Mouse (Mus musculus): ENCODE data around the gene Gm20388. TPM values are rescaled to one million over a fixed set of nuclear protein-coding genes. Genes with fewer than 3 reads are reported as not detected.
A peak's percentile ranks its signal among the peaks of the same experiment; 100 is the strongest.

The Gm20388 gene
- total RNA-seq, 2 experiments from 2014 or later, result 2.4 to 2.6 TPM

DNA sequence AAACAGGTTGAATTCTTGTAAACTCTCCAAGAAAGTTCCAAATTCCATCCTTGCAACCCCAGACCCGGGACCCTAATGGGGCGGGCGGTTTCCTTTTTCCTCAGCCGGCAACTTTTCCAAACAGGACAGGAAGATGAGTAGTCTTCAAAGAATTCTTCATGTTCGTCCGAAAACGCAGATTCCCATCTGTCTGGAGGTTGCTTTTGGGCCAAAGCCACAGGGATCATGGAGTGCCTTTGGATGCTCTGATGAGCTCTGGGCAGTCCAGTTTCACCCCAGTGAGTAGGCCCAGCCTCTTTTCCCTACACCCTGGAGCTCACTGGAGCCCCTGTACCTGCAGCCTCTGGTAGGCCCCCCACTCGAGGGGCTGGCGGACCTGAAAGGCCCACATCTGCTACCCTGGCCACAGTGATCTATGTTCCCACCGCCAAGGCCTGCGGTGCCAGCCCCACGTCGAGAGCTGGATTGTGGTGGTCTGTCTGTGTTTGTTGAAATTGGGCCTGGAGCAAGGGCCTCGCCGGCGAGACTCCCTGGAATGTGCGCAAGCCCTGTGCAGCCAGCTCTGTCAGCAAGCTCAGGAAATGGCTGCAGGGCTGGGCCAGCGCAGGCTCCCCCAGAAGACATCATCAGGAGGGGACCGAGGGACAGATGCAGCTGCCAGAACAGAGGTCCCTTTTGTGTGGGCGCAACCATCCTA lies 1567.4 kb downstream of the Gm20388 start:
- Histone ChIP-seq H3K4me3 (no peak overlapping the region), H3K27ac (no peak overlapping the region)
- TF ChIP-seq CTCF (IDR thresholded peaks at IDR 0.05), result no peak
- intact Hi-C loops (cut with DNase I), result no loop called here
- DNase-seq (ENCODE audit: extremely low spot score in 1 of 2, low spot score in 2 of 2), result no peak

DNA sequence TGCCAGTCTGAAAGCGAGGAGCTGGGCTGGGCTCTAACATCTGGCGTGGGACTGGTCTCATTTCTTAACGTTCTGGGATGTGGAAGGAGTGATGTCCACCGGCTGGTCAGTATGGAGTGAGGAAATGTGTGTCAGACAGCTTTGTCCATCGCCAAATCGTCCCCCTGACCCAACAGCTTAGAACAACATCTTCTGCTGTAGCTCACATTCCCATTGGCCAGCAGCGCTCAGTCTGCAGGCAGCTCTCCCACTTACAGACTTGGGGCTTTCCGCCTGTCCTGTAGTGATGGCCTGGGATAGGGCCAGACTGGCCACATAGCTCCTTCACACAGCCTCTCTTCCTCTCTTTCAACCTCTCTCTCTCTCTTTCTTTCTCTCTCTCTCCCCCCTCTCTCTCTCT lies 1568.5 kb downstream of the Gm20388 start:
- intact Hi-C loops (cut with DNase I), result no loop called here
- DNase-seq (ENCODE audit: extremely low spot score in 1 of 2, low spot score in 2 of 2), result no peak
- Histone ChIP-seq H3K27ac (no peak overlapping the region), H3K4me3 (no peak overlapping the region)
- no peak for TF ChIP-seq CTCF (IDR thresholded peaks at IDR 0.05)

DNA sequence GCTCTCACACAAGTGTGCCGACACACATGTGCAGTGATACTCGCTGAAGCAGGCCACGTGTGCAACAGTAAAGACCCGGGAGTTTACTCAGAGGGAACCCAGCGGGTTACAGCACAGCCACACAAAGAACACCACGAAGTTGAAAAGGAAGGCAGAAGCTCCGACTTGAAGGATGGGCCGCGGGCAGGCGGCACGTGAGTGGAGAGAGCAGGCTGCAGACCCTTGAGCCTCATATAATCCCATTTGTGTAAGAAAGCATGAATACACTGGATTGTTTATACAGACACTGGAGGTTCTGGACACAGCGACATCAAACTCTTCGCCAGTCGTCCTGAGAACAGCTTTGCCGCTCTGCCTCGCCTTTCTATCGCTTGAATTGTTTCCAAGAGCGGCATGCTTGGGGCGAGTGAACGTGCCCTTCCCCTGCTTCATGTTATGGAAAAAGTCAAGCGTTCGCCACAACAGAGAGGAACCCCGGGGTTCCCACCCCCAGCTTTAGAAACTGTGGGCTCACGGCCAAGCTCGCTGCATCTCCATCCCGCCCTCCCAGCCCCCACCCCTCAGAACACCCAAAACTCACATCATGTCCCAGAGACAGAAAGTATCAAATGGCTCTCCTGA lies 1569.9 kb downstream of the Gm20388 start:
- intact Hi-C loops (cut with DNase I), result no loop called here
- Histone ChIP-seq H3K4me3 (no peak overlapping the region), H3K27ac (no peak overlapping the region)
- no peak for DNase-seq (ENCODE audit: extremely low spot score in 1 of 2, low spot score in 2 of 2)
- no peak for TF ChIP-seq CTCF (IDR thresholded peaks at IDR 0.05)

DNA sequence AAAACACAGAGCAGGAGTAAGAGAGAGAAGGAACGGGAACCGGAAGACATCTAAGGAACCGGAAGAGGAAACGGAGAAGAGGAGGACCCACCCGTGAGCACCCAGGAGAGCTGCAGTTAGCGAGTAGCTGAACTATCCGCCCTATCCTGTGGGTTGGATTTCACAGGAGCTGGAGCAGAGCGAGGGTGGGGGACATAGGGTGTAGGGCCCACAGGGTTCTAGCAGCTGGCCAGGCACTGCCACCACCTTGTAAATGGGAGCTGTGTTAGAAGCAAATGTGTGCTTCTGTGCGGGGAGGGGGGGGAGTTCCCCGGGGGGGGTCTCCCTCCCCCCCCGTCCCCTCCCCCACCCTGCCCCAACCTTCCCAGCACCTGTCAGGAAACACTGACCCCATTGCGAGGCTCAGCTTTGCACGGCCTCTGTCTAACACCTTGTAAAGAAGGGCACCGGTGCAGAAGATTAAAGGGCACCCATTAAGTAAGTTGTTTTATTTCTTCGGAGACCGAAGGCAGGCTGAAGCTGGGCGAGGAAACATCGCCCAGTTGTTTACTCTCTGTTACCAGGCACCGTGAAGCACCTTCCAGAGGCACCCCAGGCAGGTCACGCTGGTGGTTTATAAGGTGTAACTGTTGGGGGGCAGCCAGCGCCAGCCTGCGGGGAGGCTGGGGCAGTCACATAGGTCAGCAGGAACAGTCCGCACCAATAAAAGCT lies 1573.6 kb downstream of the Gm20388 start:
- TF ChIP-seq CTCF (IDR thresholded peaks at IDR 0.05), result no peak
- Histone ChIP-seq H3K4me3 (no peak overlapping the region), H3K27ac (no peak overlapping the region)
- intact Hi-C loops (cut with DNase I), result no loop called here
- DNase-seq (ENCODE audit: extremely low spot score in 1 of 2, low spot score in 2 of 2), result no peak

DNA sequence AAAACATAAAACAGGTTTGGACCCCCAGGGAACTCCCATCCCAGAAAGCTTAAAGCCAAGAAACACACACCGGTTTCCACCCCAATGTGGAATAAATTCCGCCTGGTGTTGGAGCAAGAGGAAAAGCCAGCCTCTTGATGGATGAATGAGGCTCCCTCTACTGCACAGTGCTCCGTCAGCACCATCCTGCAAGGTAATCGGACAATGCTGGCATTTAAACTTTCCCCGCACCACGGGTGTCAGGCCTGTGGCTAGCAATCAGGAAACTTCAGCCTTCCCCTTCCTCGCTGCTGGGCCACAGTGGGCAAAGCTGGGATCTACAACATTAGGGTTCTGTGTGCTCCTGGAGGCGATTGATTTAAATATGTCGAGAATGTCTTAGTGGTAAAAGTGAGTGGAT lies 1581.0 kb downstream of the Gm20388 start:
- TF ChIP-seq CTCF (IDR thresholded peaks at IDR 0.05), result peak; percentile 11
- H3K27ac ChIP-seq, result no peak overlapping the region
- intact Hi-C loops (cut with DNase I), result no loop called here
- DNase-seq (ENCODE audit: extremely low spot score in 1 of 2, low spot score in 2 of 2), result no peak
- no peak overlapping the region for H3K4me3 ChIP-seq

DNA sequence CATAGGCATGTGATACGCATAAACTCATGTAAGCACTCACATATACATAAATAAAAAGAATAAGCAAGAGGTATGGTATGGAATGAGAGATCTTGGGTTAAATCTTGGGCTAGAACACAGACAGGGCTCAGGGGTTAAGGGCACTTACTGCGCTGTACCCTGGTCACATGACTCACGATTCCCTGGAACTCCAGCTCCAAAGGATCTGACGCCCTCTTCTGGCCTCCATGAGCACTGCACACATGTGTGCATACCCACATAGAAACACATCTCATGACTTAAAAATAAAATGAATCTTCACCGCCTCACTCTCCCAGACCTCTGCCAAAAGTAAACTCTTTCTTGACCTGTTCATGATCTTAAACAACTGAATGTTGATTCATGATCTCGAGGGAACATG lies 1587.0 kb downstream of the Gm20388 start:
- Histone ChIP-seq H3K4me3 (no peak overlapping the region), H3K27ac (no peak overlapping the region)
- TF ChIP-seq CTCF (IDR thresholded peaks at IDR 0.05), result no peak; the same call in none of the 2 replicates
- no peak for DNase-seq (ENCODE audit: extremely low spot score in 1 of 2, low spot score in 2 of 2)
- intact Hi-C loops (cut with DNase I), result no loop called here

DNA sequence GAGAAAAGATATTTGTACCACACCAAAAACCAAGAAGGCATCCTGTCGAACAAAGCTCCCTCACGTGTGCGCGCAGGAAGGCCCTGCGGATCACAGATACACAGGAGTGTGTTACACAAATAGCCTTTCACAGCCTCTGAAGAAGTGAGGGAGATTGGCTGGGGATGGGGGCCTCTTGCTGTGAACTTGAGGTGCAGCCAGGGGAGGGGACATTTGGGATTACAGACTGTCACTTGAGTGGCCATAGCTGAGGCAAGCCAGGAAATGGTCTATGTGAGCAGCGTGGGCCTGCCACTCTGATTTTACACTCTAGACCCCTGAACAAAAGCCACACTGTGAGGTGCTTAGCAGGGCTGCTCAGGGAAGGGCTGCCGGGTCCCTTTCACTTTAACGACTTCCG lies 1601.1 kb downstream of the Gm20388 start:
- no peak for TF ChIP-seq CTCF (IDR thresholded peaks at IDR 0.05)
- H3K27ac ChIP-seq, result no peak overlapping the region
- DNase-seq (ENCODE audit: extremely low spot score in 1 of 2, low spot score in 2 of 2), result no peak
- intact Hi-C loops (cut with DNase I), result loop anchor here (2.0 kb wide), 1 partner anchor 119 kb away; no protein-coding TSS in a partner anchor
- H3K4me3 ChIP-seq, result no peak overlapping the region

DNA sequence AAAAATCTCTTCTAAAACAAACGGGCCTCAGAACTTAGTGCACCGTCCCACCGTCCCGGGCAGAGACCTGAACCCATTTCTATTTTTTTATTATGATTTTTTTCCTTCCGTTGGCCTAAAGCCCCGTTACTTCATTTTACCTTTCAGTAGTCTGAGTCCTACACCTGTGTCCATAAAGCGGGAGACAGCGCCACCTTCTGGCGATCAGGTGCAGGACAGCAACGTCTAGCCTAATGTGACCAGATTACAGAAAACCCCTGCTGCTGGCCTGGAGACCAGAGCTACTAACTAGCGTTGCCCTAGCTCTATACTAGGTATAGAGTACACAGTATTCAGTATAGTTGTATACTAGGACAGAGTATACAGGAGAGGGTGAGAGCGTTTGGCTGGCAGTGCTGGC lies 1602.8 kb downstream of the Gm20388 start:
- DNase-seq (ENCODE audit: extremely low spot score in 1 of 2, low spot score in 2 of 2), result peak; percentile 73 to 84
- intact Hi-C loops (cut with DNase I), result loop anchor here (1.0 to 2.0 kb wide), 2 partner anchors 121 to 400 kb away; no protein-coding TSS in a partner anchor
- Histone ChIP-seq H3K4me3 (no peak overlapping the region), H3K27ac (no peak overlapping the region)
- TF ChIP-seq CTCF (IDR thresholded peaks at IDR 0.05), result peak; percentile 93

DNA sequence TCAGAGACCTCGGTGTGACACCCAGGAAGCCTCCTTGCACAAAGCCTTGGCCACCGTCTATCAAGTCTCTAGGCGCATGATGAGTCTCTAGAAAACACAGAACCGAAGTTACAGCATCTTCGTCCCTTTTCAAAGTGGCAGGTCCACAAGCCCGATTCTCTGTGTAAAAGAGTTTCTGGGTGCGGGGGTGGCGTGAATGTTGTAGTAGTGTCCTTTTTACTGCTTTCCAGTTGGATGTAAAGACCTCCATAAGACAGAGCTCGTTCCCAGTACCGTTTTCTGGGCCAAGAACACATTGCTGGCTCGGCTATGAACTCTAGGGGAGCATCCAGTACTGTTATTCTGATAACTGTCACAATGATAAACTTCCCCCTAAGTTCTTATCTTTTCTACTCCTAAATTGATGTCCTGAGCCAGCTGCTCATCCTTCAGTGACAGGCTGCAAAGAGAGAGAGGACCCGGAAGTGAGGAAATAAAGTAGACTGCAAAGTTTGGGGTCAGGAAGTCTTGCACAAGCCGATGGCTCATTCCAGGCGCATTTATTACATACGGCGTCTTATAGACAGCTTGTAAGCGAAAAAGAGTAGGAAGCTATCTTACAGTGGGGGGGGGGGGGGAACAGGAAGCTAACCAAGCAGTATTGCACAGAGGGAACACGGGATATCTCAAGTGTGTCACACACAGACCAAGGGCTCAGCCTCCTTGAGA lies 1614.6 kb downstream of the Gm20388 start:
- no peak overlapping the region for H3K4me3 ChIP-seq
- TF ChIP-seq CTCF (IDR thresholded peaks at IDR 0.05), result no peak
- H3K27ac ChIP-seq, result no peak overlapping the region
- no peak for DNase-seq (ENCODE audit: extremely low spot score in 1 of 2, low spot score in 2 of 2)
- intact Hi-C loops (cut with DNase I), result no loop called here

DNA sequence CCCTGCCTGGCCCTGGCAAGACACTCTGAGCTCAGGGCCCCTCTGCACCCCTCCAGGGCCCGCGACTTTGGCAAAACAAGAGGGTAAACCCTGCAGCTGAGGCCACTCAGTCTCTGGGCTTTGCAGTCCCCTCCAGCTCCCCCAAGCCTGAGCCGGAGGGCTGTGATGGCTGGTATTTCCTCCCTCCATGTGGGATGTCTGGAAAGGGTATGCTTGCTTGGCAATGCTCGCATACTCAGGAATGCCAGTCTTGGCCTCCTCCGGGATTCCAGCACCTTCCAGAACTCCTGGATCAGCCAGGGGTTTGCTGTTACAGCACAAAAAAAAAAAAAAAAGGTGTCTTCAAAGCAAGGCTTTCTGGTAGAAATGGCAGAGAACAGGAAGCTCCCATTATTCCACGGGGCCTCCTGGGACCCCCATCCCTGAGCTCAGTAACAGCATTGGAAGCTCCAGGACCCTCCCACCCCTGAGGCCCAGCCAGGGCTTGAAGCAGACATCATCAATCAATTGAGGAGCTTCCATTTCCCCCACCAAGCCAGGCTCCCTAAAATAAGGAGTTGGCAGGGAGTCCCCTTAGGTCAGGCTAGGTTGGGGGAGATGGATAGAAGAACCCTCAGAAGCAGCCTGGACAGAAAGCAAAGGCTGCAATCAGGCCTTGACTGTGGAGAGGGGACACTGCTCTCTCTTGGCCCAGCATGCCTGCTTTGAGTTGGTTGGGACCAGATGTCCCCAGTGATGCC lies 1616.3 kb downstream of the Gm20388 start:
- Histone ChIP-seq H3K27ac (no peak overlapping the region), H3K4me3 (no peak overlapping the region)
- no peak for DNase-seq (ENCODE audit: extremely low spot score in 1 of 2, low spot score in 2 of 2)
- TF ChIP-seq CTCF (IDR thresholded peaks at IDR 0.05), result no peak
- intact Hi-C loops (cut with DNase I), result no loop called here

DNA sequence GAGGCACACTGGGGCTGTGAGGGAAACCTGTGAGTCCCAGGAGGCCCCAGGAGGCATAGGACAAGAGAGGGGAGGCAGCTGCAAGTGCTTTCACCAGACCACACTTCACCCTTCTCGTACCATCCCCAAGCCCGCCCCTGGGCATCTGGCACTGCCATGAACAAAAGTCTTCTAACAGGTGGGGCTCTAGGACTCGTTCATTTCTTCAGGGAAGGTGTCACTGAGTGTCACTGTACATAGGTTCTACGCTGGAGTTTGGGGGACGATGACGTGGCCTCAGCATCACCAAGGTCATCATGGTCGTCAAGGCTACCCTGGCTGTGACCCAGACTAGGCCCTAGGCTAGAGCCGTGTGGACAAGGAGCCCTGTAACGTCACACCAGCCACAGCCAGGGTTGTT lies 1617.1 kb downstream of the Gm20388 start:
- DNase-seq (ENCODE audit: extremely low spot score in 1 of 2, low spot score in 2 of 2), result no peak
- Histone ChIP-seq H3K4me3 (no peak overlapping the region), H3K27ac (no peak overlapping the region)
- intact Hi-C loops (cut with DNase I), result no loop called here
- TF ChIP-seq CTCF (IDR thresholded peaks at IDR 0.05), result no peak
